Mouse (Mus musculus) midbrain, embryonic 11.5 days (tissue): ENCODE data around the gene Sh3bp1. TPM values are rescaled to one million over a fixed set of nuclear protein-coding genes. Genes with fewer than 3 reads are reported as not detected.

Experiments used
- ATAC-seq: fragments of 200-750 bp; cut with Nextera tagmentation; 2 replicates; pipeline ENCODE4 v1.8.0; 2017; ENCODE audit warnings: moderate TSS enrichment, moderate library complexity; ENCODE audit not compliant: low FRiP score
- DNase-seq: peaks from one replicate; pipeline ENCODE4 v3.0.0; 2015; ENCODE audit warnings: low spot score; ENCODE audit errors: missing footprints
- H3K27ac ChIP-seq: fragments of 300-500 bp; sonication (generic); 2 replicates; pipeline ENCODE4 v1.5.1; 2014; ENCODE audit warnings: low read depth, low read length
- H3K27me3 ChIP-seq: fragments of 300-500 bp; sonication (generic); 2 replicates; pipeline ENCODE4 v1.6.1; 2014; ENCODE audit warnings: mild to moderate bottlenecking, low read length, moderate library complexity, mixed read lengths; ENCODE audit not compliant: control insufficient read depth, insufficient read depth
- H3K36me3 ChIP-seq: fragments of 300-500 bp; sonication (generic); 2 replicates; pipeline ENCODE4 v1.6.1; 2014; ENCODE audit warnings: mild to moderate bottlenecking, low read length, moderate library complexity, mixed read lengths; ENCODE audit not compliant: control insufficient read depth, insufficient read depth
- H3K4me1 ChIP-seq: fragments of 300-500 bp; sonication (generic); 2 replicates; pipeline ENCODE4 v1.6.1; 2014; ENCODE audit warnings: low read length; ENCODE audit not compliant: control insufficient read depth, insufficient read depth
- H3K4me2 ChIP-seq: fragments of 300-500 bp; sonication (generic); 2 replicates; pipeline ENCODE4 v1.6.1; 2014; ENCODE audit warnings: mild to moderate bottlenecking, moderate library complexity
- H3K4me3 ChIP-seq: fragments of 300-500 bp; sonication (generic); 2 replicates; pipeline ENCODE4 v1.5.1; 2014; ENCODE audit warnings: low read depth, low read length
- H3K9ac ChIP-seq: fragments of 300-500 bp; sonication (generic); 2 replicates; pipeline ENCODE4 v1.6.1; 2014; ENCODE audit warnings: low read length
- H3K9me3 ChIP-seq: fragments of 300-500 bp; sonication (generic); 2 replicates; pipeline ENCODE4 v1.6.1; 2016; ENCODE audit warnings: low read length; ENCODE audit not compliant: control insufficient read depth
- WGBS: fragments of 180-500 bp; shearing (Covaris S2); extraction: QIAGEN DNeasy Blood & Tissue Kit; methylation state at CpG from one replicate; pipeline ENCODE4 v1.1.7; 2014; 5-methylcytosine and 5-hydroxymethylcytosine counted together
- polyA plus RNA-seq: library from polyadenylated mRNA; unstranded; fragments of >200 nt; fragmentation: Nextera tagmentation; extraction: Ambion mirVana; gene quantifications from 2 replicates; pipeline ENCODE4 v1.2.1, GENCODE M21; 2014

The Sh3bp1 gene
- polyA plus RNA-seq, 1 experiment from 2014 or later: 9.1 TPM

DNA sequence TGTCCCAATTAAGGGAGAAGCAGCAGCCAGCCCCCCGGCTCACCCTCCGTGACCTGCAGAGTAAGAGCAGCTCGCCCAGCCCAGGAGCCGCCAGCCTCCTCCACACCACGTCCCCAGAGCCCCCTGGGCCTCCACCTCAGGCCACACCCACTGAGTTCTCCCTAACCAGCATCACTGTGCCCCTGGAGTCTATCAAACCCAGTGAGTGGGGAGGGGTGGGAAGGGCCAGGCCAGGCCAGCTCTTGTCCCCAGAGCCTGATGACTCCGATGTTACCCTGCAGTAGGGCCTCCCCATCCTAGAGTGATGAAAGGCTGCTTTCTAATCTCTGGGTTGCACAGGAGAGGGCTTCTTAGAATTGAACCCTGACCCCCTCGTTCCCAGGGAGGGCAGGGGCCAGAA, 7.1 kb upstream of the Sh3bp1 start:
- Histone ChIP-seq H3K27me3 (no peaks in the 10 kb centered on the region), H3K4me1 (peaks cover 9% of the 10 kb centered on the region; the same call in 1 of the 2 replicates), H3K36me3 (peaks cover 9% of the 10 kb centered on the region), H3K9me3 (no peaks in the 10 kb centered on the region), H3K4me2 (no peak overlapping the region), H3K4me3 (no peak overlapping the region), H3K27ac (no peak overlapping the region), H3K9ac (no peak overlapping the region)
- ATAC-seq (no peak), DNase-seq (no peak)
- 70% methylated on average over 7 of the region's 7 CpGs for WGBS

- 77% methylated on average over 13 of the region's 13 CpGs for WGBS
These were observed 4.8 kb upstream of the Sh3bp1 start for GRCm38 (mm10) chr15:78894726-78895125.

GRCm38 (mm10) chr15:78895741-78896140, 3.8 kb upstream of the Sh3bp1 start:
- peaks cover 13% of the 10 kb centered on the region for H3K4me1 ChIP-seq
- DNase-seq (no peak), ATAC-seq (no peak)
- peaks cover 2% of the 10 kb centered on the region; the same call in 1 of the 2 replicates for H3K36me3 ChIP-seq
- no peaks in the 10 kb centered on the region for H3K9me3 ChIP-seq
- no peak overlapping the region for H3K4me2 ChIP-seq
- H3K27ac ChIP-seq: no peak overlapping the region
- H3K27me3 ChIP-seq: peaks cover 2% of the 10 kb centered on the region; the same call in 1 of the 2 replicates
- H3K4me3 ChIP-seq: no peak overlapping the region
- 91% methylated on average over 2 of the region's 2 CpGs for WGBS
- no peak overlapping the region for H3K9ac ChIP-seq

More at GRCm38 (mm10) chr15:78894726-78895125, 4.8 kb upstream of the Sh3bp1 start:
- Histone ChIP-seq H3K4me2 (no peak overlapping the region), H3K9ac (no peak overlapping the region), H3K4me1 (peaks cover 4% of the 10 kb centered on the region), H3K27me3 (no peaks in the 10 kb centered on the region), H3K9me3 (no peaks in the 10 kb centered on the region), H3K27ac (no peak overlapping the region; the same call in 1 of the 2 replicates), H3K36me3 (peaks cover 2% of the 10 kb centered on the region; the same call in 1 of the 2 replicates), H3K4me3 (no peak overlapping the region)
- DNase-seq (no peak), ATAC-seq (no peak)

DNA sequence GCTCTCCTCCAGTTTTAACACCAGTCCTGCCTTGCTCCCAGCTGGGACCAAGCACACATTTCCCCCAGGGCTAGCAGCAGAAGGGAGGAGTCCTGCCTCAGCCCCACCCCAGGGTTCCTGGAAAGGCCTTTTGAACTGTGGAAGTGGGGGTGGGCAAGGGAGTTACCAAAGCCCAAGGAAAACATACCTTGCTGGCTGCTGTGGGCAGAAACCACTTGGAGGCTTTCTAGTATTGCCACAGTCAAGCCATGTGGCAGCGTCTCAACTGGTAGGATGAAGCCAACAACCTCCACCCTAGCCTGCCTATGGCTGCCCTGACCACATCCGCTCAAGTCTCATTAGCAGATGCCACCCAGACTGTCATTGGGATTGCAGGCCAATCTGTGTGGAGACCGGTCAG, 3.4 kb upstream of the Sh3bp1 start:
- Histone ChIP-seq H3K4me1 (peaks cover 15% of the 10 kb centered on the region), H3K4me2 (no peak overlapping the region), H3K9ac (no peak overlapping the region), H3K4me3 (no peak overlapping the region), H3K36me3 (peaks cover 2% of the 10 kb centered on the region; the same call in 1 of the 2 replicates), H3K27ac (no peak overlapping the region), H3K9me3 (no peaks in the 10 kb centered on the region), H3K27me3 (peaks cover 6% of the 10 kb centered on the region)
- WGBS: 85% methylated on average over 3 of the region's 3 CpGs
- no peak for DNase-seq
- ATAC-seq: no peak

DNA sequence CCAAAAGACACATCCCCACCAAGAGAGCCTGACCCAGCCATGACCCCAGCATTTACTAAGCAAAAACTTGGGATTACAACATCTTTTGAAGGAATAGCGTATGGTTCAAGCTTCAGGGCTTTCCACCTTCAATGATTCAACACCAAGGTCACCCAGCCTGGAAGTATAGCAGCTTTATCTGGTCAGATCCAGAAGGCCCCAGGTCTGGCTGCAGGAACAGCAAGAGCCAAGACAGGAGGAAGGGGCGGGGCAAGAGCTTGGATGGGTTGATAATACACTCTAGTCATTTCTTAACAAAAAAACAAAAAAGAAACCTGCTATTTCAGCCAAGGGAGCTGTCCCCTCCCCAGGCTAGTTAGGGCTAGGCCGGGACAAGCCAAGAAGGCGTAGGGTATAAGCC, 2.1 kb upstream of the Sh3bp1 start:
- H3K4me1 ChIP-seq: peaks cover 17% of the 10 kb centered on the region
- ATAC-seq: no peak

DNA sequence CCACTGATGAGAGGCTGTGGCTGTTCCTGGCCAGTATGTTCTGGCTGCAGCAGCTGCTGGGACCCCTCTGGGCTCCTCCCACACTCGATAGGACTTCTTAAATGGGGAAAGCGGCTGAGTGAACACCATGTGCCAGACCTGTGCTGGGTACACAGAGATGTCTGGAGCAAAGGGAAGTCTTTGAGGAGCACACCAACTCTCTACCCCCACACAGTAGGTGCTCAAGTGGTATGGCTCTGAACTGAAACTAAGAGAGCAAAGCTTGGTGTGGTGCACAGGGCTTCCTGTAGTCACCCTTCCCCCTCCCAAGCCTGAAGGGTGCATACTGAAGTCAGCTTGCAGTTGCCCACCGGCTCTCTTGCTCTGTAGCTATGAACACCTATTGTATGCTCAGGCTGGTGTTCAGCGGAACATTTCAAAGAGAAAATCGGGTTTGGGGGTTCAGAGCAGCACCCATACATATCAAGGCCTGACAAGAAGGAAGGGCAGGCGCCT, 1.0 kb upstream of the Sh3bp1 start:
- no peaks in the 10 kb centered on the region for H3K9me3 ChIP-seq
- peaks cover 9% of the 10 kb centered on the region for H3K27me3 ChIP-seq
- H3K27ac ChIP-seq: no peak overlapping the region
- H3K4me1 ChIP-seq: peaks cover 17% of the 10 kb centered on the region
- ATAC-seq: no peak
- H3K9ac ChIP-seq: no peak overlapping the region
- 56% methylated on average over 6 of the region's 6 CpGs for WGBS
- H3K4me2 ChIP-seq: no peak overlapping the region
- H3K36me3 ChIP-seq: no peaks in the 10 kb centered on the region
- no peak for DNase-seq
- H3K4me3 ChIP-seq: no peak overlapping the region

More for the DNA sequence above, 2.1 kb upstream of the Sh3bp1 start:
- WGBS: 86% methylated on average over 4 of the region's 4 CpGs
- no peak overlapping the region for H3K9ac ChIP-seq
- no peak overlapping the region for H3K4me2 ChIP-seq
- H3K4me3 ChIP-seq: no peak overlapping the region
- H3K27ac ChIP-seq: no peak overlapping the region
- no peaks in the 10 kb centered on the region for H3K9me3 ChIP-seq
- DNase-seq: no peak
- no peaks in the 10 kb centered on the region for H3K36me3 ChIP-seq
- peaks cover 9% of the 10 kb centered on the region for H3K27me3 ChIP-seq

- DNase-seq (peak; percentile 88), ATAC-seq (no peak)
- Histone ChIP-seq H3K9me3 (no peaks in the 10 kb centered on the region), H3K27me3 (peaks cover 9% of the 10 kb centered on the region), H3K9ac (peak within 1 kb of the TSS; percentile 50), H3K4me1 (peaks cover 17% of the 10 kb centered on the region), H3K36me3 (no peaks in the 10 kb centered on the region), H3K4me3 (peak within 1 kb of the TSS; percentile 38), H3K27ac (no peak within 1 kb of the TSS), H3K4me2 (peak within 1 kb of the TSS; percentile 76)
- under 1% methylated on average over 20 of the region's 20 CpGs for whole genome bisulfite sequencing
These were observed 194 bp upstream of the Sh3bp1 start, which contains the start of gene Gm49510 for GRCm38 (mm10) chr15:78899409-78899739. Gene Gm49510, plus strand, starts transcription at chr15:78899667.

- peak overlapping the region; percentile 38 for H3K4me3 ChIP-seq
- no peaks in the 10 kb centered on the region for H3K9me3 ChIP-seq
- WGBS: 15% methylated on average over 18 of the region's 18 CpGs
- H3K4me2 ChIP-seq: peak overlapping the region; percentile 76
- ATAC-seq: 0 out of 2 replicates have a peak, but pooled peaks have one; percentile 6
- H3K36me3 ChIP-seq: no peaks in the 10 kb centered on the region
- DNase-seq: no peak
- H3K9ac ChIP-seq: peak overlapping the region; percentile 50
- H3K27me3 ChIP-seq: peaks cover 9% of the 10 kb centered on the region
- H3K4me1 ChIP-seq: peaks cover 17% of the 10 kb centered on the region
- no peak overlapping the region for H3K27ac ChIP-seq
These were observed 1.2 kb downstream of the Sh3bp1 start for GRCm38 (mm10) chr15:78900585-78901421.

DNA sequence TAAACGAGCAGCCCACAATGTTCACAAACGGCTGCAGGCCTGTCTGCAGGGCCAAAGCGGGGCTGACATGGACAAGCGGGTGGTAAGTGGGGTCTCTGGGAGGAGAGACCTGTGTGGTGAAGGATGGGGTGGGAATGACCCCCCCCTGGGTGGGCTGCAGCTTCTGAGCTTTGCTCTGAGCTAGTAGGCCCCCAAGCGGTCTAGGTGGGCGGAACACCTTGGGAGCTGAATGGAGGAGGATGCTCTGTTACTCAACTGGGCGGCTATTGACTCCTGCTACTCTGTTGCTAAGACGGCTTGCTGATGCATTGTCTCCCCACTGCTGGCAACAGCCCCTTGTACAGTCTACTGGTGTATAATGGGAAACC, 1.8 kb downstream of the Sh3bp1 start:
- peak overlapping the region; percentile 14; the same call in 1 of the 2 replicates for H3K9ac ChIP-seq
- H3K27me3 ChIP-seq: peaks cover 9% of the 10 kb centered on the region
- no peaks in the 10 kb centered on the region for H3K36me3 ChIP-seq
- no peak overlapping the region for H3K4me2 ChIP-seq
- no peaks in the 10 kb centered on the region for H3K9me3 ChIP-seq
- DNase-seq: no peak
- ATAC-seq: 0 out of 2 replicates have a peak, but pooled peaks have one; percentile 7
- H3K4me1 ChIP-seq: peaks cover 17% of the 10 kb centered on the region
- no peak overlapping the region for H3K4me3 ChIP-seq
- 47% methylated on average over 8 of the region's 8 CpGs for WGBS
- no peak overlapping the region for H3K27ac ChIP-seq
